Mouse (Mus musculus) thymus, adult 2 months (tissue): ENCODE results near the gene Mcrs1.

Experiments used
- CTCF ChIP-seq: fragments of 200-500 bp; IDR thresholded peaks from 2 replicates; pipeline ENCODE4 v1.5.1; 2012; ENCODE audit warnings: mild to moderate bottlenecking, control low read depth, low read length, moderate library complexity, borderline replicate concordance; ENCODE audit not compliant: control insufficient read depth, poor library complexity, insufficient read depth; ENCODE audit errors: extremely low read depth
- POLR2A ChIP-seq: fragments of 200-500 bp; IDR thresholded peaks from 2 replicates; pipeline ENCODE4 v1.6.1; 2012; ENCODE audit warnings: mild to moderate bottlenecking, low read length, control low read depth, moderate library complexity; ENCODE audit not compliant: control insufficient read depth, poor library complexity, insufficient read depth; ENCODE audit errors: extremely low read depth

- TF ChIP-seq CTCF, result no peak
- no peak for TF ChIP-seq POLR2A
Measured at GRCm38 (mm10) chr15:99195043-99195442, 56.7 kb downstream of the Mcrs1 start.
